Comparison of ENCODE assay signal across 33 mouse cellular contexts in the genomic region with DNA sequence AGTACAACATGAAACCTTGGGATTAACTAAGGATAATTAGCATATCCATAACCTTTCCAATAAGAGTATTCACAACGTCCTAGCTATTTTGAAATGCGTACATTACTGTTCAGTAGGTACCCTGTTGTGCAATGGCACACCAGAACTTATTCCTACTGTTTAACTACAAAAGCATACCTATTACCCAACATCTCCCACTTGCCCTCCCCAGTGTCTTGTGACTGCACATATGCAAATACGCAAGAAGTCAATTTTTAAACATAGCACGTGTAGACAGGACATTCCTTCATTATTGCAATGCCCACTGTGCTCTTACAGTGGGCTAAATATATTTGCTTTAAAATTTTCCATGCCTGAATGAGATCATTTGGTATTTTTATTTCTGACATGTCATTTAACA. TPM values are rescaled to one million over a fixed set of nuclear protein-coding genes. Genes with fewer than 3 reads are reported as not detected.
A peak's percentile ranks its signal among the peaks of the same experiment; 100 is the strongest.
DNase-seq lines count a peak whose midpoint lies in the region; ATAC-seq and TF ChIP-seq lines count a peak whose summit lies in the region.
"Had no signal": no experiment of that assay in that cellular context is flagged by ENCODE, and none has a peak within 500 bp of the region (broad histone marks: within the 10 kb centered on the region; RNA-seq: fewer than 3 reads in every experiment).

No protein-coding gene starts in this region.

- no peak overlapping the region for H3K27ac ChIP-seq in CH12.LX (ENCODE audit: insufficient read depth, low read depth)
- H3K27ac ChIP-seq in liver, embryonic 14.5 days, result peak overlapping the region; percentile 78
- H3K27ac ChIP-seq: forebrain, embryonic 10.5 days; heart, adult 2 months; heart, embryonic 13.5 days; hindbrain, embryonic 12.5 days; limb, embryonic 10.5 days; midbrain, embryonic 15.5 days; neural tube, embryonic 12.5 days had no signal

- H3K9me3 ChIP-seq in CH12.LX (replicated peaks; ENCODE audit: low read length), result no peaks in the 10 kb centered on the region
- no peaks in the 10 kb centered on the region for H3K9me3 ChIP-seq in liver, embryonic 14.5 days (ENCODE audit: control insufficient read depth, low read length)
- H3K9me3 ChIP-seq: forebrain, embryonic 10.5 days; heart, embryonic 13.5 days; hindbrain, embryonic 12.5 days; limb, embryonic 10.5 days; midbrain, embryonic 15.5 days; neural tube, embryonic 12.5 days had no signal

- 64% methylated on average over 4 of the region's 4 CpGs for whole genome bisulfite sequencing in liver, embryonic 14.5 days (ENCODE audit: insufficient replicate concordance)

- no peak for TF ChIP-seq CTCF in CH12.LX (conservative IDR thresholded peaks at IDR 0.05 in 1 of 2, IDR thresholded peaks at IDR 0.05 in 1 of 2; ENCODE audit: low read depth in 2 of 2, low read length in 2 of 2)
- no peak for TF ChIP-seq CTCF in liver, embryonic 14.5 days (IDR thresholded peaks at IDR 0.05; ENCODE audit: low read depth)

- no peak for ATAC-seq in liver, embryonic 14.5 days (ENCODE audit: insufficient read depth)
- 0 out of 2 replicates have a peak, but pooled peaks have one; percentile 21 for ATAC-seq in megakaryocyte, adult 5-6 weeks (ENCODE audit: poor library complexity, severe bottlenecking)
- ATAC-seq: forebrain, postnatal 0 days; midbrain, embryonic 15.5 days had no signal

- DNase-seq in 416B (ENCODE audit: low read depth) (peak; percentile 18), CH12.LX (ENCODE audit: extremely low read depth) (peak; percentile 3)
- DNase-seq in liver, embryonic 14.5 days (ENCODE audit: low read depth in 3 of 3, low spot score in 3 of 3), result no peak
- DNase-seq in adrenal gland, adult 8-10 months, result no peak
- no peak for DNase-seq in cerebellum, adult 9-10 months
- no peak for DNase-seq in left cerebral cortex, postnatal 25 days (ENCODE audit: low spot score in 2 of 2)
- DNase-seq: cerebellum, adult 11 months; cerebellum, postnatal 10 days; forebrain, postnatal 0 days; gastrocnemius, postnatal 14 days; heart, adult 2 months; kidney, adult 11 months; layer of hippocampus, adult 9-11 months; lung, embryonic 14.5 days; right cerebral cortex, postnatal 25 days; thymus, postnatal 14 days had no signal

- TF ChIP-seq EP300 in CH12.LX (IDR thresholded peaks at IDR 0.05; ENCODE audit: low read length), result no peak
- no peak for TF ChIP-seq EP300 in liver, embryonic 14.5 days (IDR thresholded peaks at IDR 0.05; ENCODE audit: low read depth)

- intact Hi-C loops in left cerebral cortex, postnatal 25 days (cut with DNase I), result no loop called here

- no peaks in the 10 kb centered on the region for H3K27me3 ChIP-seq in CH12.LX (replicated peaks)
- H3K27me3 ChIP-seq in liver, embryonic 14.5 days (ENCODE audit: control insufficient read depth, insufficient read depth, low read length), result no peaks in the 10 kb centered on the region
- H3K27me3 ChIP-seq: heart, embryonic 13.5 days; hindbrain, embryonic 12.5 days; midbrain, embryonic 15.5 days; neural tube, embryonic 12.5 days had no signal

- H3K4me1 ChIP-seq in CH12.LX (ENCODE audit: control insufficient read depth in 1 of 2, insufficient read depth in 2 of 2), result peaks cover 0 to 10% of the 10 kb centered on the region in 2 experiments; a peak in 2 of 4 replicates
- H3K4me1 ChIP-seq in liver, embryonic 14.5 days (replicated peaks; ENCODE audit: control insufficient read depth in 2 of 2, insufficient read depth in 2 of 2, low read length in 1 of 2), result peaks cover 15 to 29% of the 10 kb centered on the region in 2 experiments
- H3K4me1 ChIP-seq: forebrain, embryonic 10.5 days; heart, embryonic 13.5 days; hindbrain, embryonic 12.5 days; limb, embryonic 10.5 days; midbrain, embryonic 15.5 days; neural tube, embryonic 12.5 days had no signal

- H3K79me2 ChIP-seq in CH12.LX (replicated peaks; ENCODE audit: control insufficient read depth, extremely low read depth, insufficient read depth, poor library complexity, severe bottlenecking), result no peaks in the 10 kb centered on the region

- dilution Hi-C loops in CH12.LX (cut with MboI; ENCODE audit: extremely low pct_ligation_motif_present, extremely low pct_unique_long_range_greater_than_20kb, low sequenced_read_pairs), result no loop called here

- no peak for TF ChIP-seq POLR2A in CH12.LX (IDR thresholded peaks at IDR 0.05; ENCODE audit: low read depth, low read length)

- in situ Hi-C loops in CH12.LX (cut with MboI; ENCODE audit: low pct_ligation_motif_present, low pct_unique_long_range_greater_than_20kb, low sequenced_read_pairs), result no loop called here

- H3K36me3 ChIP-seq in CH12.LX (replicated peaks in 1 of 2; ENCODE audit: control insufficient read depth in 1 of 2, insufficient read depth in 1 of 2, low read length in 1 of 2), result peaks cover 3 to 15% of the 10 kb centered on the region in 2 experiments
- peaks cover 4% of the 10 kb centered on the region for H3K36me3 ChIP-seq in liver, embryonic 14.5 days (replicated peaks; ENCODE audit: control insufficient read depth, insufficient read depth, low read depth)
- H3K36me3 ChIP-seq: neural tube, embryonic 12.5 days had no signal

- no peak for TF ChIP-seq RAD21 in CH12.LX (IDR thresholded peaks at IDR 0.05; ENCODE audit: low read depth, low read length)

- no peak overlapping the region for H3K4me2 ChIP-seq in CH12.LX (ENCODE audit: insufficient read depth, low read depth, poor library complexity, severe bottlenecking)
- H3K4me2 ChIP-seq in liver, embryonic 14.5 days (ENCODE audit: low read depth), result peak overlapping the region; percentile 53; the same call in 1 of the 2 replicates
- H3K4me2 ChIP-seq: heart, embryonic 13.5 days; hindbrain, embryonic 12.5 days; lung, embryonic 14.5 days; midbrain, embryonic 15.5 days; neural tube, embryonic 12.5 days had no signal

- no peak overlapping the region for H3K4me3 ChIP-seq in CH12.LX (replicated peaks in 1 of 3; ENCODE audit: low read depth in 2 of 3, low read length in 2 of 3, poor library complexity in 1 of 3)
- H3K4me3 ChIP-seq in liver, embryonic 14.5 days (ENCODE audit: insufficient read depth in 1 of 2, low read depth in 2 of 2, low read length in 2 of 2), result no peak overlapping the region
- H3K4me3 ChIP-seq: forebrain, embryonic 10.5 days; heart, adult 2 months; heart, embryonic 13.5 days; hindbrain, embryonic 12.5 days; limb, embryonic 10.5 days; midbrain, embryonic 15.5 days; neural tube, embryonic 12.5 days had no signal

- H3K9ac ChIP-seq in CH12.LX (ENCODE audit: insufficient read depth, low read depth), result no peak overlapping the region
- no peak overlapping the region for H3K9ac ChIP-seq in liver, embryonic 14.5 days (replicated peaks)
- H3K9ac ChIP-seq: forebrain, postnatal 0 days; heart, embryonic 13.5 days; hindbrain, embryonic 12.5 days; lung, embryonic 14.5 days; midbrain, embryonic 15.5 days; neural tube, embryonic 12.5 days had no signal

TF ChIP-seq in CH12.LX, 34 proteins besides CTCF, POLR2A, EP300 and RAD21:
- TF ChIP-seq POLR2AphosphoS2 (IDR thresholded peaks at IDR 0.05; ENCODE audit: low read depth, low read length) (no peak), BHLHE40 (IDR thresholded peaks at IDR 0.05; ENCODE audit: low read depth, low read length) (peak; percentile 44)

RNA-seq across cellular contexts. Expression of a gene that starts 19.9 kb away (rescaled TPM):
- total RNA-seq in CH12.LX (2012; rRNA removed), result 24.6 and 31.4 TPM in 2 replicates
- total RNA-seq in CH12.LX (2014; rRNA removed), result 27.8 and 29.1 TPM in 2 replicates
- 49.9 and 56.3 TPM in 2 replicates for polyA plus RNA-seq in CH12.LX (2012; ENCODE audit: insufficient read length, low read depth)
- 13.0 and 20.6 TPM in 2 replicates for polyA plus RNA-seq in liver, embryonic 14.5 days (2012; rRNA removed)
- polyA plus RNA-seq in liver, embryonic 14.5 days (2014; fragmentation: Nextera tagmentation; extraction: Ambion mirVana), result 22.5 TPM in 2 replicates
- 64.3 and 75.0 TPM in 2 replicates for total RNA-seq in megakaryocyte, adult 5-6 weeks (2015)
- total RNA-seq in megakaryocyte, adult 5-6 weeks (2017), result 46.8 and 61.4 TPM in 2 replicates
- 10 to 100 TPM; 21.9 to 48.7 (median 41.2) TPM for total RNA-seq in adrenal gland, adult 8-10 months (2022)
- total RNA-seq in left cerebral cortex, postnatal 25 days (2021), result 10 to 100 TPM; 43.1 to 45.5 TPM

RNA-seq across cellular contexts. Expression of a gene that starts 34.4 kb away (rescaled TPM):
- total RNA-seq in CH12.LX (2012; rRNA removed) (68.9 and 69.8 TPM in 2 replicates), CH12.LX (2014; rRNA removed) (162 and 167 TPM in 2 replicates)
- 206 and 230 TPM in 2 replicates for polyA plus RNA-seq in CH12.LX (2012; ENCODE audit: insufficient read length, low read depth)
- polyA plus RNA-seq in liver, embryonic 14.5 days (2012; rRNA removed), result 3.2 and 4.7 TPM in 2 replicates
- polyA plus RNA-seq in liver, embryonic 14.5 days (2014; fragmentation: Nextera tagmentation; extraction: Ambion mirVana), result 5.1 and 7.0 TPM in 2 replicates
- 160 and 163 TPM in 2 replicates for total RNA-seq in megakaryocyte, adult 5-6 weeks (2015)
- 113 and 130 TPM in 2 replicates for total RNA-seq in megakaryocyte, adult 5-6 weeks (2017)
- total RNA-seq in adrenal gland, adult 8-10 months (2022), result 10 to 100 TPM; 46.2 to 57.7 (median 53.8) TPM
- 10 to 100 TPM in 1 of 2 experiments, 1 to 10 TPM in 1; 8.1 to 13.0 TPM for total RNA-seq in left cerebral cortex, postnatal 25 days (2021)

RNA-seq across cellular contexts. Expression of a gene that starts 36.0 kb away (rescaled TPM):
- total RNA-seq in CH12.LX (2012; rRNA removed), result not detected in 2 replicates
- not detected in 2 replicates for total RNA-seq in CH12.LX (2014; rRNA removed)
- not detected in 2 replicates for polyA plus RNA-seq in CH12.LX (2012; ENCODE audit: insufficient read length, low read depth)
- polyA plus RNA-seq in liver, embryonic 14.5 days (2012; rRNA removed), result not detected in 2 replicates
- polyA plus RNA-seq in liver, embryonic 14.5 days (2014; fragmentation: Nextera tagmentation; extraction: Ambion mirVana), result not detected in 2 replicates
- total RNA-seq in megakaryocyte, adult 5-6 weeks (2015), result not detected in 2 replicates
- not detected in 2 replicates for total RNA-seq in megakaryocyte, adult 5-6 weeks (2017)
- not detected for total RNA-seq in adrenal gland, adult 8-10 months (2022)
- not detected for total RNA-seq in left cerebral cortex, postnatal 25 days (2021)
- total RNA-seq: adrenal gland, postnatal 36 days; forebrain, postnatal 0 days; gastrocnemius, postnatal 14 days; heart, adult 2 months; heart, postnatal 25 days; left cerebral cortex, adult 18-20 months; megakaryocyte-erythroid progenitor cell, adult 5-6 weeks had no signal
- polyA plus RNA-seq: cortical plate, adult 2 months; embryonic facial prominence, embryonic 11.5 days; forebrain, embryonic 10.5 days; forebrain, postnatal 0 days; heart, adult 2 months; heart, embryonic 13.5 days; hindbrain, embryonic 12.5 days; kidney, embryonic 16.5 days; large intestine, adult 2 months; lung, embryonic 14.5 days; midbrain, embryonic 15.5 days; neural tube, embryonic 12.5 days; spleen, adult 2 months; stomach, embryonic 14.5 days had no signal

Comparison
In these comparisons a context has a peak if more than half of its experiments do, and no peak if none do; other contexts are left out.
1. DNase-seq: peak in 416B (single experiment) and CH12.LX (single experiment); none in liver, embryonic 14.5 days (0 of 3), adrenal gland, adult 8-10 months (single experiment), cerebellum, adult 9-10 months (single experiment) and left cerebral cortex, postnatal 25 days (0 of 2).